10 mouse cellular contexts compared by ENCODE assay signal in the genomic region with DNA sequence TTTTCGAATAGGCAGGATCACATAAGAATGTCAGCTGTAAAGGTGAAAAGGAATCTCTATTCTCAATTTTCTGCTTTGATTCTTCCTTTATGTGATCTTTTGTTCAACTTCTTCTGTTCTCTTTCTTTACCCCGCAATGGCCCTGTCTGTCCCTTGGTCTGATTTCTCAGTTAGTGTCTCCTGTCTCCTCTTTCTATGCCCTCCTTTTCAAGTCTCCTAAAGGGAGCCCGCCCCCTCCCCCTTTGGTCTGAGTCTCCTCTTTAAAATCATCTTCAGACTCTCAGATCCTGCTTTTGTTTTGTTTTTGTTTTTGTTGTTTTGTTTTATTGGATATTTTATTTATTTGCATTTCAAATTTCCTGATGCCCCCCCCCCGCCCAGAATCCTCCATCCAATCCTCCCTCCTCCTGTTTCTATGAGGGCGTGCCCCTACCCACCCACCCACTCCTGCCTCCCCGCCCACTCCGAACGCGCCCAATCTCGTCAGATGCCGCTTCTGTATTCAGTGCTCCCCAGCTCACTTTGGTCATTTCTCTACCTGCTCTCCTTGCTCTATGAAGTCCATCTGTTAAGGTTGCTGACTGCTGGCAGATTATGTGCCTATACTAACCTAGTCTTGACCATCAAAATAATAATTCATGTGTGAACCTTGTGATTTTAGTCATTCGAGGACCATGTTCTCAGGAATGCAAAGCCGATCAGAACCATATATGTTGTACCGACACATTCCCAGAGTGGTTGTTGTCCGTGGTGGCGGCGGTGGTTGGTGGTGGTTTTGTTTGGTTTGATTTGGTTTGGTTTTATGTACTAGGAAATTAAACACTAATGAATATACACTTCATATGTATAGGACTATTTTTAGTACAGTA.
DNase-seq lines count a peak whose midpoint lies in the region; ATAC-seq and TF ChIP-seq lines count a peak whose summit lies in the region.
"Had no signal": no experiment of that assay in that cellular context is flagged by ENCODE, and none has a peak within 500 bp of the region (broad histone marks: within the 10 kb centered on the region; RNA-seq: fewer than 3 reads in every experiment).

No protein-coding gene starts in this region.

- no peaks in the 10 kb centered on the region for H3K27me3 ChIP-seq in kidney, embryonic 14.5 days (ENCODE audit: control insufficient read depth, insufficient read depth, low read length)
- H3K27me3 ChIP-seq in forebrain, postnatal 0 days (ENCODE audit: insufficient read depth, low read length): no peaks in the 10 kb centered on the region
- no peaks in the 10 kb centered on the region for H3K27me3 ChIP-seq in midbrain, embryonic 14.5 days (ENCODE audit: control insufficient read depth, insufficient read depth, low read length)

- H3K27ac ChIP-seq in kidney, embryonic 14.5 days (ENCODE audit: low read depth, low read length): no peak overlapping the region
- no peak overlapping the region for H3K27ac ChIP-seq in forebrain, postnatal 0 days (ENCODE audit: low read depth, low read length)
- H3K27ac ChIP-seq in midbrain, embryonic 14.5 days (replicated peaks; ENCODE audit: low read depth, low read length): no peak overlapping the region

- peak overlapping the region; percentile 30 for H3K4me2 ChIP-seq in kidney, embryonic 14.5 days (replicated peaks; ENCODE audit: low read depth, low read length)
- peak overlapping the region; percentile 33 for H3K4me2 ChIP-seq in forebrain, postnatal 0 days (ENCODE audit: low read depth)
- H3K4me2 ChIP-seq in midbrain, embryonic 14.5 days (ENCODE audit: low read length): peak overlapping the region; percentile 51

- ATAC-seq in kidney, embryonic 14.5 days (ENCODE audit: low FRiP score, low TSS enrichment): peak; percentile 39; the same call in 1 of the 2 replicates
- peak; percentile 20; the same call in 1 of the 2 replicates for ATAC-seq in forebrain, postnatal 0 days
- peak; percentile 37 for ATAC-seq in midbrain, embryonic 14.5 days (ENCODE audit: low FRiP score, low TSS enrichment)

- no peaks in the 10 kb centered on the region for H3K4me1 ChIP-seq in kidney, embryonic 14.5 days (ENCODE audit: control insufficient read depth, insufficient read depth, low read length)
- no peaks in the 10 kb centered on the region for H3K4me1 ChIP-seq in forebrain, postnatal 0 days (ENCODE audit: insufficient read depth)
- H3K4me1 ChIP-seq in midbrain, embryonic 14.5 days (ENCODE audit: control insufficient read depth, insufficient read depth, low read length): no peaks in the 10 kb centered on the region

- TF ChIP-seq CTCF in forebrain, postnatal 0 days (IDR thresholded peaks at IDR 0.05; ENCODE audit: low read depth): no peak

- no peaks in the 10 kb centered on the region for H3K9me3 ChIP-seq in kidney, embryonic 14.5 days (ENCODE audit: control insufficient read depth, low read length)
- H3K9me3 ChIP-seq in forebrain, postnatal 0 days (ENCODE audit: low read length): no peaks in the 10 kb centered on the region
- H3K9me3 ChIP-seq in midbrain, embryonic 14.5 days (ENCODE audit: control insufficient read depth, low read length): no peaks in the 10 kb centered on the region

- no peak for DNase-seq in kidney, postnatal 36 days
- DNase-seq in cerebellum, postnatal 25 days: peak; percentile 9 to 10
- DNase-seq in forebrain, postnatal 0 days: peak; percentile 16
- DNase-seq in midbrain, embryonic 14.5 days: peak; percentile 25
- no peak for DNase-seq in frontal cortex, adult 2 months (ENCODE audit: extremely low spot score in 1 of 2, low spot score in 1 of 2)
- no peak for DNase-seq in lung, postnatal 10 days
- DNase-seq in adrenal gland, postnatal 25 days: no peak
- DNase-seq: gastrocnemius, postnatal 36 days; thymus, adult 2 months had no signal

- H3K4me3 ChIP-seq in kidney, embryonic 14.5 days (ENCODE audit: low read length): peak overlapping the region; percentile 10; the same call in 1 of the 2 replicates
- H3K4me3 ChIP-seq in forebrain, postnatal 0 days (ENCODE audit: low read depth, low read length): 0 out of 2 replicates have a peak overlapping the region, but pooled peaks have one; percentile 3
- H3K4me3 ChIP-seq in midbrain, embryonic 14.5 days (replicated peaks; ENCODE audit: low read depth, low read length): peak overlapping the region; percentile 31

- WGBS in kidney, embryonic 14.5 days: 42% methylated on average over 17 of the region's 17 CpGs
- 35% methylated on average over 17 of the region's 17 CpGs for WGBS in forebrain, postnatal 0 days
- 28% methylated on average over 17 of the region's 17 CpGs for WGBS in midbrain, embryonic 14.5 days

- H3K9ac ChIP-seq in kidney, embryonic 14.5 days (ENCODE audit: low read depth, low read length): no peak overlapping the region
- H3K9ac ChIP-seq in forebrain, postnatal 0 days: no peak overlapping the region
- H3K9ac ChIP-seq in midbrain, embryonic 14.5 days (replicated peaks; ENCODE audit: low read length): no peak overlapping the region

- no peaks in the 10 kb centered on the region for H3K36me3 ChIP-seq in kidney, embryonic 14.5 days (ENCODE audit: control insufficient read depth, insufficient read depth, low read length)
- no peaks in the 10 kb centered on the region for H3K36me3 ChIP-seq in forebrain, postnatal 0 days (ENCODE audit: insufficient read depth)
- H3K36me3 ChIP-seq in midbrain, embryonic 14.5 days (ENCODE audit: control insufficient read depth, insufficient read depth, low read length): no peaks in the 10 kb centered on the region

Comparison
In these comparisons a context has a peak if more than half of its experiments do, and no peak if none do; other contexts are left out.
1. DNase-seq: peak in cerebellum, postnatal 25 days (2 of 2), forebrain, postnatal 0 days (single experiment) and midbrain, embryonic 14.5 days (single experiment); none in kidney, postnatal 36 days (0 of 2), frontal cortex, adult 2 months (0 of 2), lung, postnatal 10 days (single experiment) and adrenal gland, postnatal 25 days (single experiment).
2. Peak in every context shown above with its lines, with median percentiles within 50 percentile points of each other: ATAC-seq, H3K4me2 ChIP-seq and H3K4me3 ChIP-seq.